Mouse (Mus musculus) spleen, postnatal 36 days (tissue): ENCODE measurements around the gene Swt1.
A peak's percentile ranks its signal among the peaks of the same experiment; 100 is the strongest.
"Not testable (repeated sequence)": the region's sequence is repeated elsewhere in the genome, so short reads cannot be mapped to it uniquely, and the experiment has no call there.

Experiments
- DNase-seq, 2 experiments: peaks; one replicate each; pipeline ENCODE4 v3.0.0; 2022; ENCODE audit warnings: low spot score in 2 of 2, mixed read lengths in 1 of 2

The Swt1 gene

DNA sequence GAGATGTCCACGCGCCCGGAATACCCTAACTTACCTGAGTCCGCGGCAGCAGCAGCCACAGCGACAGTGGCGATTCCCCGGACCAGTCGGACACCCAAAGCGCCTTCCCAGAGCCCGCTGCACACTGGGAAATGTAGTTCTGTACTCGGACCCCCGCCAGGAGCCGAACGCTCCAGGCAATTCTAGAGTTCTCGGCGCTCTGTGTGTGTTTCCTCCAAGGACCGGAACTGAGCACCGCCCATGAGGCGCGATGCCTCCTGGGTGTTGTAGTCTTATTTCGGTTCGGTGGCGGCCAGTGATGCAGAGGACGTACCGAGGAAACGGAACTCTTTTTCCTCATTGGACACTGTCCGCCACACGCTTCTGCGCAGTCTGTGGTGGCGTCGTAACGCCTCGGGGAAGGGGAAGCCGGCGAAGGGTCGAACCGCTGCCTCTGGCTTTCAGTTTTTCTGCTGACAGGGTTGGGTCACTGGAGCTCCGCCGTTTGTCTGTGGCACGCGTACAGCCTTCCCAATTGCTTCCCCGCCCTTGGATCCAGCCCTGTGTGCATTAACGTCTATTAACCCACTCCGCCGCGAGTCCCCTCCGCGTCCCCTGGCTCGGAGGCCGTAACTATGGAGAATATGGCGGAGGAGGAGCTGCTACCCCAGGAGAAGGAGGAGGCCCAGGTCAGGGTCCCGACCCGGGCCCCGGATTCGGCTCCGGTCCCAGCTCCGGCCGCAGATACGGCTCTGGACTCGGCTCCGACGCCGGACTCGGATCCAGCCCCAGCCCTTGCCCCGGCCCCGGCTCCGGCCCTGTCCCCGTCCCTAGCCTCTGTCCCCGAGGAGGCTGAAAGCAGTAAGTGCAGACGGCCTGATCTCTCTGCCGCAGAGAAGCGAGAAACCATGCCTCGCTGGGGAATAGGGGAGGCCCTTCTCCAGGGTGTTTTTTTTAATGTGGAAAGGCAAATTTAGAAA is at the start of gene Swt1, which contains the start of gene Trmt1l:
Swt1 (minus strand) TSS at position 193 of the 959 bp plus-strand sequence.
Trmt1l (plus strand) TSS at position 280 of the 959 bp plus-strand sequence.
- DNase-seq: peak; percentile 98

DNA sequence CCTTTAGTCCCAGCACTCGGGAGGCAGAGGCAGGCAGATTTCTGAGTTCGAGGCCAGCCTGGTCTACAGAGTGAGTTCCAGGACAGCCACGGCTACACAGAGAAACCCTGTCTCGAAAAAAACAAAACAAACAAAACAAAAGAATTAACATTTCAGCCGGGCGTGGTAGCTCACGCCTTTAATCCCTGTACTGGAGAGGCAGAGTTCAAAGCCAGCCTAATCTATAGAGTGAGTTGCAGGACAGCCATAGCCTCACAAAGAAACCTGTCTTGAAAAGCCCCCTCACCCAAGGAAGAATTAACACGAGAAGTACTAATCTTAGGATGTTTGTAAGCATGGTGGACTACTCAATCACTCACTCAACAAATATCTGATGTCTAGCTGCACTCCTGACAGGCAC is 44.1 kb upstream of the Swt1 start:
- not testable (repeated sequence) for DNase-seq

DNA sequence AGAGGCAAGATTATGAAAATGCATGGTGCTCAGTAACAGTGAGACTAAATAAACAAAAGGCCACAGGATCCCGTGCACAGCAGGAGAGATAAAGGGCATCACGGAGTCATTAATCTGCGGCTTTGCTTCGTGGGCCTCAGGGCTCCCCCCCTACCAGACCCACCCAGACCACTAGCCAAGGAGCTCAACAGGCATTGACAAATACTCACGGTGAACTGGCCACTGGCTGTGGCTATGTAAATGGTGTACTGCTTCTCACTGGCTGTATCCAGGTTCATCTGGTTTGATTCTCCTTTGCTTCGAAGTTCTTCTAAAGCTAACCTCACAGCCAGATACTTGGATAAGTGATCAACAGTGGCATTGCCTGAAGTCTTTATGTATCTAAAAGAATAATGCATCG is 43.2 kb upstream of the Swt1 start:
- no peak for DNase-seq

DNA sequence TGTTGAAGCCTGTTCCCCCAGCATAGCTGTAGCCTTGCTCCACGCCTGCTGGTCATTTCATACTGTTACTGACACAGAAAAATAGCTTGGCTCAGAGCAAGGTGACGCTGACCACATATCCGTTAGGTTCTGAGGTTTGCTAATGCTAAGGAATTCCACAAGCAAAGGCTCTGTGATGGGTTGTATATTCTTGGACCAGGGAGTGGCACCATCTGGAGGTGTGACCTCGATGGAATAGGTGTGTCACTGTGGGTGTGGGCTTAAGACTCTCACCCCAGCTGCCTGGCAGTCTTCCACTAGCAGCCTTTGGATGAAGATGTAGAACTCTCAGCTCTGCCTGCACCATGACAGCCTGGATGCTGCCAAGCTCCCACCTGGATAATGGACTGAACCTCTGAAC is 38.3 kb upstream of the Swt1 start:
- no peak for DNase-seq

DNA sequence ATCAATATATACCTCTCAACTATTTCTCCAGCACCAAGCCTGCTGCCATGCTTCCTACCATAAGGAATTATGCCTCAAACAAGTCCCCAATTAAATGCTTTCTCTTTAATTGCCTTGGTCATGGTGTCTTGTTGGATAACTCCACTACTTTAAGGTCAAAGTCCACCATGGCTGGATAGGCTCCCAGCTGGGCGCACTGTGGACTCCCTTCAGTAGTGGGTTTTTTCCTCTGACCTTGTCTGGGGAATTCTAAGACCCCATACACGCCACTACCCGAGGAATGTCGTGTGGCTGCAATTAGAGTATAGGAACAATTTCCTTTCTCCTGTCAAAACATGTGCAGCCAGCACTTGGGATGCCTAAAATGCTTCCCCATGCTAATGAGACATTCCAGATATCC is 36.7 kb upstream of the Swt1 start:
- DNase-seq: no peak

DNA sequence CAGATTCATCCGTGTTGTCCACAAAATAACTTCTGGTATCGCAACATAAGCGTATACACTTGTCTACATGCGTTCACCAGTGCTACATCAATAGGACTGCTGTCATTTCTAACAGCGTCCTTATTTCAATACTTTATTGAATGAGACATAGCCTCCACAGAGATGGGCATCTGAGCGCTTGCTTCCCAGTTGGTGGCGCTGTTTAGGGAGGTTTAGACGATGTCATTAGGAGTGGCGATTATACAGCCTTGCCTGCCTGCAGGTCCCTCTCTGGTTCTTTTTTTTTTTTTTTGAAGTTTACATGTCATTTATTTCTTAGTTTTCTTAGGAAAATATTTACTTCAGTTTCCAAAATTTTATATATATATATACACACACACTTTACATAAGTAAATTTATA is 33.0 kb upstream of the Swt1 start:
- DNase-seq: no peak

DNA sequence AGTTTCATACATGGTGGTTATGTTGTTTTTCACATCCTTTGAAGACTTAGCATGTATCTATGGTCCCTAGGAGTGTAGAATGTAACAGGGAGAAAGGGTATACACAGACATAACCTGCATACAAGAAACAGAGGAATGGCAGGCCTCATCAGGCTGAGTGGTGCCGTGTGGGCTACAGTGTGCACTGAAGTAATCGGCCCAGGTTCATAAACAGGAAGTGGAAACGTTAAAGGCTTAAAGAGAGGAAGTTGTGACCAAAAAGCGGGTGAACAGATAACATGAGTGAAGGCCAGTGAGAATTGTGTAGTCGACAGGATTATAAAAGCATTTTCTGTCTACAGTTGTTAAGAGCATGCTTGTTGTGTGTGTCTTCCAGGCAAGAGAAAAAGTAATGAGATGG is 28.8 kb upstream of the Swt1 start:
- peak; percentile 44 to 58 for DNase-seq

DNA sequence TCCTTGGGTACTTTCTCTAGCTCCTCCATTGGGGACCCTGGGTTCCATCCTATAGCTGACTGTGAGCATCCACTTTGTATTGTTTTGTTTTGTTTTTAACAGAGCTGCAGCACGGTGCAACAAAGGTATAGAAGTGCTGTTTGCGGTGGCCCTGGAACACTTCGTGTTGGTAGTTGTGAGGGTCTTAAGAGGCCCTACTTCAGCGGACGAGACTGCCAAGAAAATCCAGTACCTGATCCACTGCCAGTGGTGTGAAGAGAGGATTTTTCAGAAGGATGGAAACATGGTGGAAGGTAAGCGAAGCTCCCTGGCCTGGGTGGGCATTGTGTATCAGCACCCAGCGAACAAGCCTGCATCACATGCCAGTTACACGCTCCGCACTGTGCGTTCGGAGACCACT is 23.7 kb upstream of the Swt1 start:
- no peak for DNase-seq

DNA sequence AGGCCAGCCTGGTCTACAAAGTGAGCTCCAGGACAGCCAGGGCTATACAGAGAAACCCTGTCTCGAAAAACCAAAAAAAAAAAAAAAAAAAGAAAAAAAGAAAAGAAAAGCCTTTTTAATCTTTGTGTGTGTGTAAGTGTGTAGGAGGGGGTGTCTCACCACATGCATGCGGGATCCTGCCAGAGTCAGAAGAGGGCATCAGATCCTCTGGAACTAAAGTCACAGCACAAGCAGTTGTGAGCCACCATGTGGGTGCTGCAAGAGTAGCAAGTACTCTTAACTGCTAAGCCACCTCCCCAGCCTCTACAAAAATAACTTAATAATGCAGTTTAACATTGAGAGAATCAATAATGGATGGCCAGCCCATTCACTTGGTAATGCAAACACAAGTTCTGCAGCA is 22.6 kb upstream of the Swt1 start:
- DNase-seq: no peak

DNA sequence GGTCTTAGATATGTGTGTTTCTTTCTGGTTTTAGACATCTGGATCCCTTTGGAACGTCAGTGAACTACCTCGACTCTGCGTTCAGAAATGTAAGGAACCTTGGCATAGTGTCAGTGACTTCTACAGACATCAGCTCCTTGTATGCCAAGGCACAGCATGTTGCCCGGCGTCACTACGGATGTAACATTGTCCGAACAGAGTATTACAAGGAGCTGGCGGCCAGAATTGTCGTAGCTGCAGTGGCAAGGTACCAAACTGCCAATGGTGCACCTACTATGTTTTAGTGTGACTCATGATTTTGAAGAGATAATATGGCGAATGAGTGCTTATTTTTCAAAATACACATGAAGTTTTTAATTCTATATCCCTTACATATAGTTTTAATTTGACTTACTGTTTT is 21.6 kb upstream of the Swt1 start:
- no peak for DNase-seq

DNA sequence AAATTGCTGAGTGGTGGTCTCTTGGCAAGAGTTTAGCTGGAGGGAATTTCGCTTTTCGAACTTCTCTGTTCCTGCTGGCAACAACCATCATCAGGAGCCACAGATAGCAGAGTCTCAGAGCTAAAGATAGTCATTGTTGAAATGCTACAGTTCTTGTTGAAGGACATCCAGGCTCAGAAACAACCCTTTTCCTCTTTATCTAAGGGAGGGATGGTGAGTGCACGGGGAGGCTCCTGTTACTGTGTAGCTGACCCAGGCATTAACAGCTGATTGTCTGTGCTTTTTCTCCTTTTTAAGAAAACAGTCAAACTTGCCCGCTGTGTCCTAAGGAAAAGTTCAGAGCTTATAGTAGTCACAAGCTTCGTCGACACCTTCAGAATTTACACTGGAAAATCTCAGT is 7.2 kb upstream of the Swt1 start:
- no peak for DNase-seq

DNA sequence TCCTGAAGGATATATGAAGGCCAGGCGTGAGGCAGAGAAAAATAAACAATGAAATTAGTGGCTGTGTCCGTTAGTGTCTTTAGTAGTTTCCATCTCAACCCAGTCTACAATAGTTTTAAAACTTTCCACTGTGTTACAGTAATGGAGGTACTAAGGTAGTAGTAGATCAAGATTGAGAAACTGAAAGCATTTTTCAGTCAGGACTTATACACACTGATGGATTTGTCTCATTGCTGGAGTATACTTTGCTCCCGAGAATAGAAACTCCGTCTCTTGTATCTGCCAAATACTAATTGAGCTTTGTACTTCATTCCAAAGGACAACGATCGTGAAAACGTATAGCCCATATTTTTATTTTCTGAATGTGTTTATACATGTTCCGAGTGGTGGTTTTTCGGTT is 1.1 kb upstream of the Swt1 start:
- DNase-seq: no peak

DNA sequence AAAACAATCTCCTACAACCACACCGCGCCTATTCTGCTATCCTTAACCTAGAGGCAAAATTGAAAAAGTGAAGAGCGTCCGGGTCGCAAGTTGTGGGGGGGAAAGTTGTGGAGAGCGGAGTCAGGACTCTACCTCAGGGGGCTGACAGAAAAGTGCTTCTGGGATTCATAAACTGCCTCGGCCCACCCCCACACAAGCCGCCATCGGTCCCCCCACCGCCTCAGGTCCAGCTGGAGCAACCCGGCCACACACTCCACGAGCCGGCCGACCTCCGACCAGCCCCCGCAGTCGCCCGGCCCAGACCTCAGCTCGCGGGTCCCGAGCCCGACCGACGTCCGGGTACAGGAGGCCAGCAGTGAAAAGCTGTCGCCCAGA is 380 bp downstream of the Swt1 start:
- no peak for DNase-seq

DNA sequence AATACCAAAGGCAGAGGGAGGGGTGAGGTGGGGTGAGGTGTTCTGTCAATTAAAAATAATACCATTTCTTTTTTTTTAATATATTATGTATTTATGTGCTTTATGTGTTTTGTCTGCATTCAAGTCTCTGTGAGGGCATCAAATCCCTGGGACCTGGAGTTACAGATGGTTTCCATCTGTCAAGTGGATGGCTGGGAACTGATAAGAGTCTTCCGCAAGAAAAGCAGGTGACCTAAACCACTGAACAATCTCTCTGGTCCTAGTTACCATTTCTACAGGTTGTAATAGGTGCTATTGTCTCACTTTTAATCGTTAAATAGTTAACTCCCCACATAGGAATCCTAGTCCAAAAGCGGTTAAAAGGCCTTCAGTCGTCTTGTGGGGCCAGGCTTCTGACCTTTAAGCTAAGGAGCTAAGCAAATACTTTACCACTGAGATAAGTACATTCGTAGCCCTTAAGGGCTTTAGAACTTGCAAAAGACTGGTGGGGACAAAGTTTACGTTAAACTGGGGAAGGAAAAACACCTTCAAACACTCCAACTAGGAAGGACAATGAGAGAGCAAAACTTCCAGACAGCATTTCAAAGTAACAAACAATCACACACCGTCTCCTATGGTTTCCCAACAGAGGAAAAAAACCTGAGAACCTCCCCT is 1.2 kb downstream of the Swt1 start:
- no peak for DNase-seq

DNA sequence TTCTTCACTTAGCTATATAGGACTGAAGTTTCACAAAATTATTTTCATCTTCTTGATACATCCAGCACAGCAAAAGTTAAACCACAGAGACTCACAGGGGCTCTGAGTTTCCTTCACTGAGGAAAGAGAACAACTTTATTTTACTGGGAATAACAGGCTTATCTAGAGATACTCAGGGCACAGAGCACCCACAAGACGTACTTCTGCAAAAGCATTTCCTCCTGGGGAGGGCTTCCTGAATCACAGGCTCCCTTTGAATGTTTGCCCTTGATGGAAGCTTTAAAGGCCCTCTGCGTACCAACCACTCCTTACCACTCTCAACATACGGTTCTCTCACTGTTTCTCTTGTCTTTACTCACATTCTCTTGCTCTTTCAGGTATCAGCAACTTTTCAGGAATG is 6.1 kb downstream of the Swt1 start:
- no peak for DNase-seq

DNA sequence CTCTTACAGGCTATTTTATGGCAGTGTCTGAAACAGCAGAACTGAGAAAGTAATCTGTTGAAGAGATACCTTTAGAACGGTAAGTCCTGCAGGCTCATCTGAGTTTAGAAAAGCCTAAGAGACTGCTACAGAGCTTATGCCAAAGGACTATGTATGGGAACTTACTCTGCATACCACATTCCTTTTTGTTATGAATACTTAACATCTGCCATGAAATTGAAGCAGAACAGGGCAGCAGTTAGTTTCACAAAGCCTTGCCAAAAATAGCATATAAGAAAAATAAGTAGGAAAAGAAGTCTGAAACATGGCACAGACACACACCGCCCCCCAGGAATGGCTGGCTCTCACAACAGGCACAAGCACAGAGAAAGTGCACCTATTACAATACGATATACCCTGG is 18.4 kb downstream of the Swt1 start:
- no peak for DNase-seq

DNA sequence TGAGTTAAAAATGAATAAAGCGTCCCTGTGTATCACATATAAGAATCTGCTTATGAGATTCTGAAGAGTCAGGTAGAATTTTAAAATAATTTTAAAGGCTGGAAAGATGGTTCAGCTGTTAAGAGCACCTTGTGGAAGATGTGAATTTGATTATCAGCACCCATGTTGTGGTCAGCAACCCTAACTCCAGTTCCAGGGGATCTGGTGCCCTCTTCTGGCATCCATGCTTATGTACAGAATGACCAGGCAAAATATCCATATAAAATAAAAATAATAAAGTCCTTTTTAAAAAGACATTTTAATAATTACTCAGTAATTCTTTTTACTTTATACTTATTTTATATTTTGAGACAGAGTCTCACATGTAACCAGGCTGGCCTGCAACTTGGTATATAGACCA is 38.2 kb downstream of the Swt1 start:
- peak in 1 of 2 experiments; percentile 13 for DNase-seq

DNA sequence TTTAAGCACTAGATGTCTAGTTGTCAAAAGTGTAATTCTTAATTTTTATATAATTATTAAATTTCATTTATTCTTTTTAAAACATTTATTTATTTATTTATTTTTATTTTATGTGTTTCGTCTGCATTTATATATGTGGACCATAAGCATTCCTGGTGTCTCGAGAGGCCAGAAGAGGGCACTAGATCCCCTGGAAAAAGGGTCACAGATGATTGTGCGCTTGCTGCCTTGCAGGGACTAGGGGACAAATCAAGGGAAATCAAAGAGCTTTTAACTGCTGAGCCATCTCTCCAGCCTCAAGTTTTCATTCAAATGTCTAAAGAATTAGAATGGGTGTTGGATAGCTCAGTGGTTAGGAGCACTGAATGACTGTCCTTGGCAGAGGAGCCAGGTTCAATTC is 50.9 kb downstream of the Swt1 start:
- no peak for DNase-seq

DNA sequence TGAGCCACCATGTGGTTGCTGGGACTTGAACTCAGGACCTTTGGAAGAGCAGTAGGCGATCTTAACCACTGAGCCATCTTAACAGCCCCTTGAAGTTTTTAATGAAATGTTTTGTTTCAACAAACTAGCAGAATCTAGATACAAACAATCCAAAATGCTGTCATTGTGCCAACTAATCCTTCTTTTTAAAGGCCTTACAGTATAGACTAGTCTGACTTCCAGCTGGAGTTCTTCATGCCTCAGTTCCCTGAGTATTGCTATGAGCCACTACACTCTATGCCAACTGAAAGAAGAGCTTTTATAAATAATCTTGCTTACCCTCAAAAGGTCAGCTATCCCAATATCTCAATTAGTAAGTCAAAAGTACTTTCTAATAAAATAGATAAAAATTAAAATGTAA is 55.4 kb downstream of the Swt1 start:
- no peak for DNase-seq

DNA sequence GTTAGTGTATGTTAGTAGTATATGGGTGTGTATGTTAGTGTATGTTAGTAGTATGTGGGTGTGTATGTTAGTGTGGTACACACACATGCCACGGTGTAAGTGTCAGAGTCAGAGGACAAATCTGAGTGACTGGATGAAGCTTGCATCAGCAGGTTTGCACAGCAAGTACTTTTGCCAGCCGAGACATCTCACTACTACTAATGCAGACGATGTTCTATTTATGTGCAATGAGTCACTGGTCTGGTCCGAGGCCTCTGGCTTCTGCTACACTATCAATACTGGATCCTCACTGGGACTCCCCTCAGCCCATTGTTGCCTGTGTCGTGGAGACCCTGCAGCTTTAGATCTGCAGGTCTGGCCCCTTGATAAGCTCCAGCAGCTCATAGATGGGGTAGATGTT is 56.7 kb downstream of the Swt1 start:
- no peak for DNase-seq

DNA sequence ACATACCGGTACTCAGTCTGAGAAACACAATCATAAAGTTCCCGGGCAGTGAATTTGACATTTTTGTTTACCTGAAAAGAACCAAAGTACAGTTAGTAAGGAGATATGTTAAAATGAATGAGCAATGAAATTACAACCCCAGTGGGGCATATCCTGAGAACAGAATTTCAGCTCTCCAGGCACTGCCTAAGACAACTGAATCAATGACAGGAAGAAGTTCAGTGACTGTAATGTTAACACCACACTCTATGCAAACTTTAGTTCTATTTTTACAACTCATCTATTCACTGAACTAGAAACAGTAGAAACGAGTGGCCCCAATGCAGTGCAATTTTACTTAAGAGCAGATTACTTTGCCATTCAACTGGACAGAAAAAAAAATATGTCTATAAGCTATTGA is 57.7 kb downstream of the Swt1 start:
- DNase-seq: peak in 1 of 2 experiments; percentile 27

DNA sequence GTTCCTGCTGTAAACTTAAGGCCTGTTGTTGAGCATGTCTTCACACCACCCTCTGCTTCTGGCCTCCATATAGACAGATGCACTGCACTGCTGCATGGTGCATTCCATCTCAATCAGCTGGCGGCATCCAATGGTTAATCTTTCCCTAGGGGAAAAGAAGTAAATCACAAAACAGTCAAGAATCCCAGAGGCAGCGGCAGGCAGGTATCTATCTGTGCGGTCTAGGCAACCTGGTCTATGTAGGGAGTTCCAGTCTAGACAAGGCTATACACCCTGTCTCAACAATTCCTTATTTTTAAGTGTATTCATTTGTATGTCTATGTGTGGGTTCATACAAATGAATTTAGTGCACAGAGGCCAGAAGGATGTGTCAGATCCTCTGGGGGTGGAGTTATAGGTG is 59.8 kb downstream of the Swt1 start:
- no peak for DNase-seq

DNA sequence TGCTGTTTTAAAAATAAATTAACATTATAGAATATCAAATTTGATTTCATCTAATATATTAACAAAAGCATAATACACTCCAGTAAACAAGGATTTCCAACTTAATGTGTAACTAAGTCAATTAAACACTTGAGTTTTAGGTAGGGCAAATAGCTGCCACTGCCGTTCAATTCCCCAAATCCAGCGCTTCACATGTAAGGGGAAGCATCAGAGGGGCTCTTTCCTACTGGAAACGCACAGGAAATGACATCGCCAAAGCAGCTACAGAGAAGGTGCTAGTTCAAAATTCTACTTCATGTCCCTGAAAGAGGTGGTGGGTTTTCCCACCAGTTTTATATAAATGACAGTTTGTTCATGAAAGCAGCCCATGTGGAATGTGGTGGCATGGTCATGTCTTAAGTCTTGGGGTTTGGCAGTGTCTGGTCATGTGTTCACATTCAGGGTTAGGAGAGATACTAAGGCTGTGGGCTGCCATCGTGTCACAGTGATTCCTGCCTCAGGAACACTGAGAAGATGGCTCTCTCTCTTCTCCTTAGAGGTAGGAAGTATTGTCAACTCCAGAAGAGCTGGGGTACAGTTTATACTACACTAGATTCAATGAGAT is 60.4 kb downstream of the Swt1 start:
- no peak for DNase-seq
